Mouse (Mus musculus) lung, postnatal 0 days (tissue): ENCODE measurements around the gene Gdap1l1.

Experiments used
- CTCF ChIP-seq: IDR thresholded peaks from 2 replicates; pipeline ENCODE4 v1.5.1; 2016; ENCODE audit warnings: antibody characterized with exemption, mild to moderate bottlenecking
- EP300 ChIP-seq: IDR thresholded peaks from 2 replicates; pipeline ENCODE4 v1.6.1; 2016; ENCODE audit warnings: antibody characterized with exemption, mild to moderate bottlenecking, control low read depth

GRCm38 (mm10) chr2:163472466-163472851 is 34.2 kb downstream of the Gdap1l1 start, which contains the start of gene Fitm2:
- TF ChIP-seq CTCF (peak; percentile 100), EP300 (no peak)
